Mouse (Mus musculus) forebrain, postnatal 0 days (tissue): Measurements from ENCODE around the gene Batf2. TPM values are rescaled to one million over a fixed set of nuclear protein-coding genes. Genes with fewer than 3 reads are reported as not detected.

ENCODE experiments used
- ATAC-seq: fragments of 200-750 bp; cut with Nextera tagmentation; 2 replicates; pipeline ENCODE4 v1.8.0; 2017; ENCODE audit warnings: mild to moderate bottlenecking, moderate library complexity
- DNase-seq: peaks from one replicate; pipeline ENCODE4 v3.0.0-alpha.2; 2015
- H3K27ac ChIP-seq: fragments of 300-500 bp; sonication (generic); 2 replicates; pipeline ENCODE4 v1.5.1; 2014; ENCODE audit warnings: low read depth, mild to moderate bottlenecking, antibody characterized with exemption, low read length, moderate library complexity, mixed read lengths
- H3K27me3 ChIP-seq: fragments of 300-500 bp; sonication (generic); 2 replicates; pipeline ENCODE4 v1.6.1; 2014; ENCODE audit warnings: mild to moderate bottlenecking, low read length, mixed read lengths; ENCODE audit not compliant: insufficient read depth
- H3K36me3 ChIP-seq: fragments of 300-500 bp; sonication (generic); 2 replicates; pipeline ENCODE4 v1.6.1; 2014; ENCODE audit warnings: mild to moderate bottlenecking, moderate library complexity; ENCODE audit not compliant: insufficient read depth
- H3K4me1 ChIP-seq: fragments of 300-500 bp; sonication (generic); 2 replicates; pipeline ENCODE4 v1.6.1; 2014; ENCODE audit warnings: antibody characterized with exemption; ENCODE audit not compliant: insufficient read depth
- H3K4me2 ChIP-seq: fragments of 300-500 bp; sonication (generic); 2 replicates; pipeline ENCODE4 v1.6.1; 2014; ENCODE audit warnings: low read depth, mild to moderate bottlenecking, moderate library complexity
- H3K4me3 ChIP-seq: fragments of 300-500 bp; sonication (generic); 2 replicates; pipeline ENCODE4 v1.5.1; 2014; ENCODE audit warnings: low read depth, low read length, mixed read lengths
- H3K9ac ChIP-seq: fragments of 300-500 bp; sonication (generic); 2 replicates; pipeline ENCODE4 v1.6.1; 2014; ENCODE audit warnings: mild to moderate bottlenecking
- H3K9me3 ChIP-seq: fragments of 300-500 bp; sonication (generic); 2 replicates; pipeline ENCODE4 v1.6.1; 2016; ENCODE audit warnings: low read length
- CTCF ChIP-seq: sonication (generic); IDR thresholded peaks from 2 replicates; pipeline ENCODE4 v1.5.1; 2016; ENCODE audit warnings: antibody characterized with exemption, control low read depth, low read depth
- WGBS: fragments of 180-500 bp; shearing (Covaris S2); extraction: QIAGEN DNeasy Blood & Tissue Kit; methylation state at CpG from one replicate; pipeline ENCODE4 v1.1.7; 2014; 5-methylcytosine and 5-hydroxymethylcytosine counted together
- polyA plus RNA-seq: library from polyadenylated mRNA; unstranded; fragments of >200 nt; fragmentation: Nextera tagmentation; extraction: Ambion mirVana; gene quantifications from 2 replicates; pipeline ENCODE4 v1.2.1, GENCODE M21; 2015
- total RNA-seq: library from RNA; depleted of rRNA; stranded (reverse); fragments of >200 nt; gene quantifications from 2 replicates; pipeline ENCODE4 v1.2.3, GENCODE M21; 2014

Gene Batf2
- total and polyA plus RNA-seq, 2 experiments from 2014 or later: not detected

DNA sequence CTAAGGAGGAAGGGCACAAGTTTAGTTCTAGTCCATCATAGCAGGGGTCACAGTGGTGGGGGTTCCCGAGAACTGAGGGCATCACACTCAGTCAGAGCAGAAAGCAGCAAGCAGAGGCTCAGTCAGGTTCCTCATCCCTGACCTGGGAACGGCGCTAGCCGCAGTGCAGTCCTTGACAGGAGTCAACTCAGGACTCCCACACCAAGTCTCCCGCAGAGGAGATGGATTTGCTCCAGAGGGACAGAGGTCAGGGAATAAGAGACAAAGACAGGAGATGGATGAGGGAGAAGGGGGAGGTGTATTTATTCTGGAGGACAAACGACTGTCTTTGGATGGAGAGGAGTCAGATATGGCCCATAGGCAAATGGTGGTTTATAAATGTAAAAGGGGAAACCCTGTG lies 27.7 kb upstream of the Batf2 start:
- no peak for DNase-seq
- ATAC-seq: no peak
- no peak for TF ChIP-seq CTCF
- no peaks in the 10 kb centered on the region for H3K9me3 ChIP-seq
- H3K4me1 ChIP-seq: peaks cover 7% of the 10 kb centered on the region
- WGBS: 71% methylated on average over 6 of the region's 6 CpGs
- peaks cover 29% of the 10 kb centered on the region for H3K36me3 ChIP-seq
- H3K4me3 ChIP-seq: no peak overlapping the region
- no peaks in the 10 kb centered on the region for H3K27me3 ChIP-seq
- no peak overlapping the region for H3K4me2 ChIP-seq
- no peak overlapping the region for H3K9ac ChIP-seq
- H3K27ac ChIP-seq: no peak overlapping the region

GRCm38 (mm10) chr19:6116113-6116850 lies 24.5 kb upstream of the Batf2 start:
- H3K9ac ChIP-seq: no peak overlapping the region
- ATAC-seq: no peak
- DNase-seq: no peak
- H3K27ac ChIP-seq: no peak overlapping the region
- H3K9me3 ChIP-seq: no peaks in the 10 kb centered on the region
- peaks cover 37% of the 10 kb centered on the region for H3K36me3 ChIP-seq
- no peak for TF ChIP-seq CTCF
- no peak overlapping the region for H3K4me2 ChIP-seq
- no peak overlapping the region for H3K4me3 ChIP-seq
- peaks cover 15% of the 10 kb centered on the region for H3K4me1 ChIP-seq
- no peaks in the 10 kb centered on the region for H3K27me3 ChIP-seq
- WGBS: 88% methylated on average over 15 of the region's 15 CpGs

- DNase-seq: no peak
- ATAC-seq: no peak
- Histone ChIP-seq H3K27me3 (no peaks in the 10 kb centered on the region), H3K4me1 (peaks cover 15% of the 10 kb centered on the region), H3K9ac (peak overlapping the region; percentile 91), H3K4me2 (peak overlapping the region; percentile 90), H3K4me3 (peak overlapping the region; percentile 76), H3K9me3 (no peaks in the 10 kb centered on the region), H3K36me3 (peaks cover 38% of the 10 kb centered on the region), H3K27ac (peak overlapping the region; percentile 92)
- no peak for TF ChIP-seq CTCF
- 11% methylated on average over 32 of the region's 32 CpGs for WGBS
Observed at GRCm38 (mm10) chr19:6117346-6117985, 23.3 kb upstream of the Batf2 start.

GRCm38 (mm10) chr19:6117986-6118676 lies 22.7 kb upstream of the Batf2 start, which contains the start of gene Sac3d1:
Gene Sac3d1, minus strand, starts transcription at chr19:6118650.
- peak; percentile 97 for DNase-seq
- peak within 1 kb of the TSS; percentile 92 for H3K27ac ChIP-seq
- H3K4me2 ChIP-seq: peak within 1 kb of the TSS; percentile 90
- H3K4me3 ChIP-seq: peak within 1 kb of the TSS; percentile 76
- H3K9me3 ChIP-seq: no peaks in the 10 kb centered on the region
- 2% methylated on average over 77 of the region's 77 CpGs for WGBS
- TF ChIP-seq CTCF: no peak; the same call in 1 of the 2 replicates
- peak within 1 kb of the TSS; percentile 91 for H3K9ac ChIP-seq
- H3K27me3 ChIP-seq: no peaks in the 10 kb centered on the region
- peaks cover 15% of the 10 kb centered on the region for H3K4me1 ChIP-seq
- H3K36me3 ChIP-seq: peaks cover 34% of the 10 kb centered on the region
- ATAC-seq: peak; percentile 95

DNA sequence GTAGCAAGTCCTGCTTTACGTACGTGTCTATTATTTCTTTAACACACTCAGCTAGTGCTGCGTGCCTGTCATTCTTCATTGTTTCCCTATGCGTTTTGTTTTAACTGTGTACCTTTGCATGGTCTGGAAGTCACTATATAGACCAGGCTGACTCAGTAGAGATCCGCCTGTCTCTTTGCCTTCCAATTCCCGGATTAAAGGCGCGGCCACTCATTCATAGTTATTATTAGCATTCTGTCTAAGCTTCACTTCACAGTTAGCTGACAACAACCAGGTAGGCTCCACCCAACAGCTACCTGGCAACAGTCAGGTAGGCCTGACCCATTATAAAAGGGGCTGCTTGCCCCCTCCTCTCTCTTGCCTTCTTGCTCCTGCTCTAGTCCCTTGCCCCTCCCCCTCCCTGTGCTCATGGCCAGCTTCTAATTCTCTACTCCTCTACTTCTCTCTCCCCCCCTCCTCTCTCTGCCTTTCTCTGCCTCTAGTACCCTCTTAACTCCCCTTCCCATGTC lies 22.1 kb upstream of the Batf2 start:
- Histone ChIP-seq H3K4me2 (peak overlapping the region; percentile 90), H3K4me3 (peak overlapping the region; percentile 76), H3K4me1 (peaks cover 15% of the 10 kb centered on the region), H3K9ac (peak overlapping the region; percentile 91), H3K9me3 (no peaks in the 10 kb centered on the region), H3K27ac (peak overlapping the region; percentile 92), H3K27me3 (no peaks in the 10 kb centered on the region), H3K36me3 (peaks cover 34% of the 10 kb centered on the region)
- TF ChIP-seq CTCF: no peak
- WGBS: 0% methylated on average over 8 of the region's 8 CpGs
- peak; percentile 26 for ATAC-seq
- DNase-seq: no peak

DNA sequence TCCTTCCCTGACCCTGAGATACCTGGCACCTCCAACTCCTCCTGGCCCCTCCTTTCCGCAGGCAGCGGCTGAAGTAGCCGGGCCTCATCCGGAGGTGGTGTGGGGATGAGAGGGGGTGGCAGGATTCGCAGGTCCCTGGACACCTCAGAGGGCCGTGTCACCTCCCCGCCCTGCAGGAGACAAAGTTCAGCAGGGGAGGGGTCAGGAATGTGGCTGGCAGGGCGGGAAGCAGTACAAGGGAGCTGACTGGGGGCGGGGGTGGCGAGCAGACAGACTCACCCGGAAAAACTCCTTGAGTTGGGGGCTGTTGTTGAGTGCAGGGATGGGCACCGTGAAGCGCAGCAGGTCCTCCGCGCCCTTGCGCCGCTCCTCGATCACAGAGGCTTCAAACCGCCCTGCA lies 19.0 kb upstream of the Batf2 start:
- ATAC-seq (no peak), DNase-seq (no peak)
- no peak overlapping the region for H3K4me3 ChIP-seq

More for the DNA sequence above, 19.0 kb upstream of the Batf2 start:
- no peak overlapping the region for H3K9ac ChIP-seq
- H3K9me3 ChIP-seq: no peaks in the 10 kb centered on the region
- H3K4me1 ChIP-seq: peaks cover 15% of the 10 kb centered on the region
- H3K4me2 ChIP-seq: no peak overlapping the region
- H3K27ac ChIP-seq: no peak overlapping the region
- no peaks in the 10 kb centered on the region for H3K27me3 ChIP-seq
- 44% methylated on average over 19 of the region's 19 CpGs for WGBS
- peaks cover 12% of the 10 kb centered on the region for H3K36me3 ChIP-seq
- no peak for TF ChIP-seq CTCF
